Mouse (Mus musculus): ENCODE data around the gene Ankrd42. TPM values are rescaled to one million over a fixed set of nuclear protein-coding genes. Genes with fewer than 3 reads are reported as not detected.

Ankrd42 gene
- total and polyA plus RNA-seq, 3 experiments = 0.43 to 2.2 (median 0.66) TPM

- ATAC-seq (ENCODE audit: extremely low read depth, insufficient number of reproducible peaks, low FRiP score, poor library complexity, severe bottlenecking) = no peak
- H3K36me3 ChIP-seq (replicated peaks) = no peaks in the 10 kb centered on the region
- no peak for TF ChIP-seq CTCF (IDR thresholded peaks at IDR 0.05; ENCODE audit: low read depth, low read length)
- TF ChIP-seq POLR2AphosphoS5 (IDR thresholded peaks at IDR 0.05; ENCODE audit: insufficient replicate concordance, low read depth, low read length) = no peak
- TF ChIP-seq GATA2 (IDR thresholded peaks at IDR 0.05; ENCODE audit: borderline replicate concordance, low read depth, low read length) = no peak
- no peak overlapping the region for H3K4me3 ChIP-seq (ENCODE audit: low read depth, low read length)
- no peaks in the 10 kb centered on the region for H3K9me3 ChIP-seq (replicated peaks)
- no peak for DNase-seq (ENCODE audit: low spot score)
- no peaks in the 10 kb centered on the region for H3K27me3 ChIP-seq (ENCODE audit: insufficient read depth, low read length)
- no peaks in the 10 kb centered on the region for H3K4me1 ChIP-seq (ENCODE audit: insufficient read depth, low read depth, low read length)
Measured at GRCm38 (mm10) chr7:92550990-92551392, 86.0 kb downstream of the Ankrd42 start.

- TF ChIP-seq CTCF (IDR thresholded peaks at IDR 0.05; ENCODE audit: low read depth, low read length) (no peak), TAL1 (conservative IDR thresholded peaks at IDR 0.05; ENCODE audit: low read depth, low read length) (no peak), GATA1 (IDR thresholded peaks at IDR 0.05; ENCODE audit: borderline replicate concordance, low read length) (no peak), GATA2 (IDR thresholded peaks at IDR 0.05; ENCODE audit: borderline replicate concordance, low read depth, low read length) (no peak), POLR2AphosphoS5 (IDR thresholded peaks at IDR 0.05; ENCODE audit: insufficient replicate concordance, low read depth, low read length) (no peak)
- Histone ChIP-seq H3K36me3 (replicated peaks) (no peaks in the 10 kb centered on the region), H3K4me1 (ENCODE audit: insufficient read depth, low read depth, low read length) (no peaks in the 10 kb centered on the region), H3K4me3 (ENCODE audit: low read depth, low read length) (no peak overlapping the region), H3K27me3 (ENCODE audit: insufficient read depth, low read length) (no peaks in the 10 kb centered on the region), H3K9me3 (replicated peaks) (no peaks in the 10 kb centered on the region)
- ATAC-seq (ENCODE audit: extremely low read depth, insufficient number of reproducible peaks, low FRiP score, poor library complexity, severe bottlenecking) = no peak
- no peak for DNase-seq (ENCODE audit: low spot score)
Measured at GRCm38 (mm10) chr7:92550248-92550989, 86.5 kb downstream of the Ankrd42 start.

- H3K9me3 ChIP-seq (replicated peaks) = no peaks in the 10 kb centered on the region
- TF ChIP-seq GATA2 (IDR thresholded peaks at IDR 0.05; ENCODE audit: borderline replicate concordance, low read depth, low read length) (no peak), TAL1 (conservative IDR thresholded peaks at IDR 0.05; ENCODE audit: low read depth, low read length) (no peak), POLR2AphosphoS5 (IDR thresholded peaks at IDR 0.05; ENCODE audit: insufficient replicate concordance, low read depth, low read length) (no peak), GATA1 (IDR thresholded peaks at IDR 0.05; ENCODE audit: borderline replicate concordance, low read length) (no peak), CTCF (IDR thresholded peaks at IDR 0.05; ENCODE audit: low read depth, low read length) (no peak)
- no peak for ATAC-seq (ENCODE audit: extremely low read depth, insufficient number of reproducible peaks, low FRiP score, poor library complexity, severe bottlenecking)
- DNase-seq (ENCODE audit: low spot score) = no peak
- H3K27me3 ChIP-seq (ENCODE audit: insufficient read depth, low read length) = no peaks in the 10 kb centered on the region
- no peak overlapping the region for H3K4me3 ChIP-seq (ENCODE audit: low read depth, low read length)
- H3K36me3 ChIP-seq (replicated peaks) = no peaks in the 10 kb centered on the region
- H3K4me1 ChIP-seq (ENCODE audit: insufficient read depth, low read depth, low read length) = no peaks in the 10 kb centered on the region
Measured at GRCm38 (mm10) chr7:92546763-92547162, 90.2 kb downstream of the Ankrd42 start.

- Histone ChIP-seq H3K9me3 (replicated peaks) (no peaks in the 10 kb centered on the region), H3K27me3 (ENCODE audit: insufficient read depth, low read length) (no peaks in the 10 kb centered on the region), H3K4me1 (ENCODE audit: insufficient read depth, low read depth, low read length) (no peaks in the 10 kb centered on the region), H3K4me3 (ENCODE audit: low read depth, low read length) (no peak overlapping the region), H3K36me3 (replicated peaks) (no peaks in the 10 kb centered on the region)
- no peak for DNase-seq (ENCODE audit: low spot score)
- no peak for TF ChIP-seq GATA1 (IDR thresholded peaks at IDR 0.05; ENCODE audit: borderline replicate concordance, low read length)
- ATAC-seq (ENCODE audit: extremely low read depth, insufficient number of reproducible peaks, low FRiP score, poor library complexity, severe bottlenecking) = no peak
Measured at GRCm38 (mm10) chr7:92532351-92533036, 104.4 kb downstream of the Ankrd42 start.

Other genes with a start within 250 kb of the Ankrd42 start
- not detected in 2 replicates for gene Ccdc90b, start 76.0 kb downstream of the Ankrd42 start, total RNA-seq (2014; fragmentation: Nextera tagmentation)
- not detected in 2 replicates for gene Ccdc90b, start 76.0 kb downstream of the Ankrd42 start, total RNA-seq (2017)
- not detected in 2 replicates for gene Ccdc90b, start 76.0 kb downstream of the Ankrd42 start, polyA plus RNA-seq (2012)
- 175 and 209 TPM in 2 replicates for gene Pcf11, start 32.8 kb upstream of the Ankrd42 start, total RNA-seq (2014; fragmentation: Nextera tagmentation)
- 80.6 and 89.9 TPM in 2 replicates for gene Pcf11, start 32.8 kb upstream of the Ankrd42 start, total RNA-seq (2017)
- gene Pcf11, start 32.8 kb upstream of the Ankrd42 start, polyA plus RNA-seq (2012) = 77.1 and 94.4 TPM in 2 replicates
- gene Rab30, start 104.5 kb upstream of the Ankrd42 start, total RNA-seq (2014; fragmentation: Nextera tagmentation) = 3.4 and 4.4 TPM in 2 replicates
- 1.1 and 1.6 TPM in 2 replicates for gene Rab30, start 104.5 kb upstream of the Ankrd42 start, total RNA-seq (2017)
- 0.01 and 0.08 TPM in 2 replicates for gene Rab30, start 104.5 kb upstream of the Ankrd42 start, polyA plus RNA-seq (2012)
- 86.3 and 95.7 TPM in 2 replicates for gene Ddias, start 237.1 kb upstream of the Ankrd42 start, total RNA-seq (2014; fragmentation: Nextera tagmentation)
- gene Ddias, start 237.1 kb upstream of the Ankrd42 start, total RNA-seq (2017) = 32.1 and 40.8 TPM in 2 replicates
- gene Ddias, start 237.1 kb upstream of the Ankrd42 start, polyA plus RNA-seq (2012) = 23.3 and 26.8 TPM in 2 replicates
- 41.2 and 47.6 TPM in 2 replicates for gene Prcp, start 237.3 kb upstream of the Ankrd42 start, total RNA-seq (2014; fragmentation: Nextera tagmentation)
- 12.5 and 12.9 TPM in 2 replicates for gene Prcp, start 237.3 kb upstream of the Ankrd42 start, total RNA-seq (2017)
- 30.0 and 42.5 TPM in 2 replicates for gene Prcp, start 237.3 kb upstream of the Ankrd42 start, polyA plus RNA-seq (2012)

Data from G1E (cell line).